Mouse (Mus musculus) MEL (cell line): Measurements from ENCODE around the gene Cntnap2. TPM values are rescaled to one million over a fixed set of nuclear protein-coding genes. Genes with fewer than 3 reads are reported as not detected.

ENCODE experiments used
- DNase-seq: peaks from one replicate; pipeline ENCODE4 v3.0.0; 2011; ENCODE audit warnings: low read depth, low spot score
- H3K27ac ChIP-seq: 2 replicates; pipeline ENCODE4 v1.5.1; 2012; ENCODE audit warnings: low read depth, mild to moderate bottlenecking, control low read depth, low read length, moderate library complexity; ENCODE audit not compliant: control insufficient read depth
- H3K27me3 ChIP-seq, 2 experiments: fragments of 150-350 bp in 1 of 2; sonication (generic) in 1 of 2; 2 replicates each; pipeline ENCODE4 v1.6.1; 2012; ENCODE audit warnings: low read length in 2 of 2, mild to moderate bottlenecking in 2 of 2, improper control_type of control experiment in 1 of 2, moderate library complexity in 1 of 2; ENCODE audit not compliant: insufficient read depth in 2 of 2, control insufficient read depth in 1 of 2
- H3K36me3 ChIP-seq, 2 experiments: 2 replicates each; pipeline ENCODE4 v1.6.1; 2012 to 2014; ENCODE audit warnings: low read length in 2 of 2, improper control_type of control experiment in 1 of 2, inconsistent platforms in 1 of 2, mild to moderate bottlenecking in 1 of 2; ENCODE audit not compliant: insufficient read depth in 2 of 2, control insufficient read depth in 1 of 2
- H3K4me1 ChIP-seq, 2 experiments: fragments of 150-350 bp in 1 of 2; sonication (generic) in 1 of 2; 2 replicates each; pipeline ENCODE4 v1.6.1; 2012; ENCODE audit warnings: low read length in 2 of 2, improper control_type of control experiment in 1 of 2, mild to moderate bottlenecking in 1 of 2; ENCODE audit not compliant: insufficient read depth in 2 of 2, control insufficient read depth in 1 of 2
- H3K4me3 ChIP-seq, 2 experiments: fragments of 150-350 bp in 1 of 2; sonication (generic) in 1 of 2; 2 replicates each; pipeline ENCODE4 v1.5.1; 2012; ENCODE audit warnings: low read depth in 2 of 2, low read length in 2 of 2, mild to moderate bottlenecking in 2 of 2, moderate library complexity in 2 of 2, control low read depth in 1 of 2, improper control_type of control experiment in 1 of 2; ENCODE audit not compliant: control insufficient read depth in 1 of 2, insufficient read depth in 1 of 2
- H3K79me2 ChIP-seq: 2 replicates; pipeline ENCODE4 v1.6.1; 2012; ENCODE audit warnings: mild to moderate bottlenecking, low read length, moderate library complexity; ENCODE audit not compliant: control insufficient read depth, poor library complexity, insufficient read depth
- H3K9ac ChIP-seq: 2 replicates; pipeline ENCODE4 v1.6.1; 2012; ENCODE audit warnings: low read depth, mild to moderate bottlenecking, control low read depth, low read length, moderate library complexity; ENCODE audit not compliant: control insufficient read depth, poor library complexity, severe bottlenecking
- H3K9me3 ChIP-seq: fragments of 150-350 bp; sonication (generic); replicated peaks from 2 replicates; pipeline ENCODE4 v1.6.1; 2012; ENCODE audit warnings: mild to moderate bottlenecking, low read length, improper control_type of control experiment, moderate library complexity; ENCODE audit not compliant: insufficient read depth
- BHLHE40 ChIP-seq: IDR thresholded peaks from 2 replicates; pipeline ENCODE4 v1.6.1; 2012; ENCODE audit warnings: low read depth, mild to moderate bottlenecking, inconsistent platforms, low read length, improper control_type of control experiment, borderline replicate concordance
- CHD1 ChIP-seq: IDR thresholded peaks from 2 replicates; pipeline ENCODE4 v1.6.1; 2012; ENCODE audit warnings: low read depth, mild to moderate bottlenecking, inconsistent platforms, low read length, improper control_type of control experiment
- CHD2 ChIP-seq: IDR thresholded peaks from 2 replicates; pipeline ENCODE4 v1.6.1; 2011; ENCODE audit warnings: low read length, improper control_type of control experiment
- CTCF ChIP-seq, 3 experiments: IDR thresholded peaks in 2 of 3; conservative IDR thresholded peaks in 1 of 3; 2 replicates each; pipeline ENCODE4 v1.5.1; 2011 to 2012; ENCODE audit warnings: low read length in 3 of 3, low read depth in 2 of 3, mild to moderate bottlenecking in 2 of 3, improper control_type of control experiment in 1 of 3, inconsistent platforms in 1 of 3, mixed read lengths in 1 of 3, moderate library complexity in 1 of 3; ENCODE audit not compliant: control insufficient read depth in 1 of 3, insufficient read depth in 1 of 3, poor library complexity in 1 of 3, severe bottlenecking in 1 of 3
- E2F4 ChIP-seq: IDR thresholded peaks from 2 replicates; pipeline ENCODE4 v1.6.1; 2011; ENCODE audit warnings: low read depth, low read length, improper control_type of control experiment, borderline replicate concordance
- ELF1 ChIP-seq: IDR thresholded peaks from 2 replicates; pipeline ENCODE4 v1.6.1; 2014; ENCODE audit warnings: low read depth, mild to moderate bottlenecking, inconsistent platforms, low read length, improper control_type of control experiment, moderate library complexity
- EP300 ChIP-seq, 2 experiments: IDR thresholded peaks; 2 replicates each; pipeline ENCODE4 v1.6.1; 2011; ENCODE audit warnings: improper control_type of control experiment in 2 of 2, low read length in 2 of 2, low read depth in 1 of 2, mild to moderate bottlenecking in 1 of 2
- ETS1 ChIP-seq: IDR thresholded peaks from 2 replicates; pipeline ENCODE4 v1.6.1; 2012; ENCODE audit warnings: low read depth, mild to moderate bottlenecking, inconsistent platforms, low read length, improper control_type of control experiment, moderate library complexity
- GATA1 ChIP-seq: IDR thresholded peaks from 2 replicates; pipeline ENCODE4 v1.6.1; 2011; ENCODE audit warnings: low read depth, low read length, improper control_type of control experiment
- HCFC1 ChIP-seq: IDR thresholded peaks from 2 replicates; pipeline ENCODE4 v1.6.1; 2012; ENCODE audit warnings: low read depth, mild to moderate bottlenecking, inconsistent platforms, low read length, improper control_type of control experiment, moderate library complexity
- JUND ChIP-seq: IDR thresholded peaks from 2 replicates; pipeline ENCODE4 v1.6.1; 2011; ENCODE audit warnings: low read depth, mild to moderate bottlenecking, improper control_type of control experiment, low read length
- MAFK ChIP-seq: IDR thresholded peaks from 2 replicates; pipeline ENCODE4 v1.6.1; 2011; ENCODE audit warnings: low read depth, mild to moderate bottlenecking, low read length, improper control_type of control experiment, borderline replicate concordance
- MAZ ChIP-seq: IDR thresholded peaks from 2 replicates; pipeline ENCODE4 v1.6.1; 2012; ENCODE audit warnings: low read depth, mild to moderate bottlenecking, inconsistent platforms, low read length, improper control_type of control experiment
- MEF2A ChIP-seq: IDR thresholded peaks from 2 replicates; pipeline ENCODE4 v1.6.1; 2014; ENCODE audit warnings: low read depth, mild to moderate bottlenecking, inconsistent platforms, low read length, improper control_type of control experiment; ENCODE audit not compliant: poor library complexity, insufficient replicate concordance, severe bottlenecking; ENCODE audit errors: extremely low read depth
- MYB ChIP-seq: IDR thresholded peaks from 2 replicates; pipeline ENCODE4 v1.6.1; 2011; ENCODE audit warnings: mild to moderate bottlenecking, low read depth, low read length, improper control_type of control experiment
- NRF1 ChIP-seq: IDR thresholded peaks from 2 replicates; pipeline ENCODE4 v1.6.1; 2014; ENCODE audit warnings: low read depth, mild to moderate bottlenecking, inconsistent platforms, low read length, improper control_type of control experiment, moderate library complexity; ENCODE audit not compliant: poor library complexity, insufficient read depth, severe bottlenecking
- POLR2AphosphoS2 ChIP-seq: IDR thresholded peaks from 2 replicates; pipeline ENCODE4 v1.6.1; 2011; ENCODE audit warnings: low read length, improper control_type of control experiment
- RAD21 ChIP-seq: IDR thresholded peaks from 2 replicates; pipeline ENCODE4 v1.6.1; 2011; ENCODE audit warnings: mild to moderate bottlenecking, low read depth, low read length, improper control_type of control experiment
- RCOR1 ChIP-seq: IDR thresholded peaks from 2 replicates; pipeline ENCODE4 v1.6.1; 2012; ENCODE audit warnings: low read depth, mild to moderate bottlenecking, inconsistent platforms, low read length, improper control_type of control experiment
- SMC3 ChIP-seq: IDR thresholded peaks from 2 replicates; pipeline ENCODE4 v1.6.1; 2011; ENCODE audit warnings: low read depth, low read length, improper control_type of control experiment
- TAL1 ChIP-seq: IDR thresholded peaks from 2 replicates; pipeline ENCODE4 v1.6.1; 2012; ENCODE audit warnings: mild to moderate bottlenecking, inconsistent platforms, low read length, moderate library complexity, mixed read lengths
- TCF12 ChIP-seq: IDR thresholded peaks from 2 replicates; pipeline ENCODE4 v1.6.1; 2014; ENCODE audit warnings: low read depth, mild to moderate bottlenecking, inconsistent platforms, low read length, improper control_type of control experiment, moderate library complexity
- UBTF ChIP-seq: IDR thresholded peaks from 2 replicates; pipeline ENCODE4 v1.6.1; 2012; ENCODE audit warnings: low read depth, mild to moderate bottlenecking, inconsistent platforms, low read length, improper control_type of control experiment, moderate library complexity, borderline replicate concordance; ENCODE audit not compliant: insufficient read depth
- USF1 ChIP-seq: IDR thresholded peaks from 2 replicates; pipeline ENCODE4 v1.6.1; 2014; ENCODE audit warnings: low read depth, mild to moderate bottlenecking, inconsistent platforms, low read length, improper control_type of control experiment, moderate library complexity
- USF2 ChIP-seq, 2 experiments: IDR thresholded peaks; 2 replicates each; pipeline ENCODE4 v1.6.1; 2011 to 2012; ENCODE audit warnings: improper control_type of control experiment in 2 of 2, low read length in 2 of 2, borderline replicate concordance in 1 of 2, inconsistent platforms in 1 of 2, low read depth in 1 of 2, mild to moderate bottlenecking in 1 of 2; ENCODE audit not compliant: insufficient read depth in 1 of 2
- ZC3H11A ChIP-seq: IDR thresholded peaks from 2 replicates; pipeline ENCODE4 v1.6.1; 2012; ENCODE audit warnings: low read depth, mild to moderate bottlenecking, inconsistent platforms, low read length, improper control_type of control experiment
- ZKSCAN1 ChIP-seq: IDR thresholded peaks from 2 replicates; pipeline ENCODE4 v1.6.1; 2012; ENCODE audit warnings: low read depth, mild to moderate bottlenecking, inconsistent platforms, low read length, improper control_type of control experiment, moderate library complexity
- ZMIZ1 ChIP-seq: IDR thresholded peaks from 2 replicates; pipeline ENCODE4 v1.6.1; 2012; ENCODE audit warnings: low read depth, mild to moderate bottlenecking, inconsistent platforms, low read length, improper control_type of control experiment, moderate library complexity
- ZNF384 ChIP-seq: IDR thresholded peaks from 2 replicates; pipeline ENCODE4 v1.6.1; 2012; ENCODE audit warnings: low read depth, mild to moderate bottlenecking, inconsistent platforms, low read length, improper control_type of control experiment
- polyA plus RNA-seq, 2 experiments: library from polyadenylated mRNA; stranded (reverse) in 1 of 2; unstranded in 1 of 2; fragments of >175 nt in 1 of 2; fragments of >200 nt in 1 of 2; gene quantifications; 2 replicates each; pipeline versions ENCODE4 v1.2.1 to v1.2.4; 2012; ENCODE audit warnings: low replicate concordance in 2 of 2, low read depth in 1 of 2; ENCODE audit not compliant: insufficient read length in 2 of 2, insufficient read depth in 1 of 2, missing spikeins in 1 of 2
- total RNA-seq: library from RNA; depleted of rRNA; stranded (reverse); fragments of 300-350 nt; gene quantifications from 2 replicates; pipeline ENCODE4 v1.2.3, GENCODE M21; 2012

Cntnap2 gene
- total and polyA plus RNA-seq, 3 experiments, result 0.01 TPM; not detected in 2

DNA sequence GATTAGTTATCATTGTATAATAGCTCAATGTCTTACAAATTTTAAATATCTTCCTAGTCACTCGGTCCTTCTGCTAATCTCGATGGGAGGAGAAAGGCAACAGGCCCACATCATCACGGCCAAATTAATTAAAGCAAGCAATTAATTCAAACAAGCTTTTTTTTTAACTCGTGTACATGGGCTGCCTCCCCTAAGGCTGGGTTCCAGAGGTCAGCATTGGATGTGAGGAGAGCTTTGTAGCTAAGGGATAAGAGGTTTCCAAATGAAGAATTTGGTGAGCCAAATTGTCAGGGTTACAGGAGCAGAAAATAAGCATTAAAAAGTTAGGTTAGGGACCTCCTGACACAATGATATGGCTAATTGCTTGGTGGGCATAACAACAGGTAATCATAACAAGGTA is 1886.5 kb downstream of the Cntnap2 start:
- H3K9ac ChIP-seq, result no peak overlapping the region
- no peaks in the 10 kb centered on the region for H3K4me1 ChIP-seq
- no peak for DNase-seq

DNA sequence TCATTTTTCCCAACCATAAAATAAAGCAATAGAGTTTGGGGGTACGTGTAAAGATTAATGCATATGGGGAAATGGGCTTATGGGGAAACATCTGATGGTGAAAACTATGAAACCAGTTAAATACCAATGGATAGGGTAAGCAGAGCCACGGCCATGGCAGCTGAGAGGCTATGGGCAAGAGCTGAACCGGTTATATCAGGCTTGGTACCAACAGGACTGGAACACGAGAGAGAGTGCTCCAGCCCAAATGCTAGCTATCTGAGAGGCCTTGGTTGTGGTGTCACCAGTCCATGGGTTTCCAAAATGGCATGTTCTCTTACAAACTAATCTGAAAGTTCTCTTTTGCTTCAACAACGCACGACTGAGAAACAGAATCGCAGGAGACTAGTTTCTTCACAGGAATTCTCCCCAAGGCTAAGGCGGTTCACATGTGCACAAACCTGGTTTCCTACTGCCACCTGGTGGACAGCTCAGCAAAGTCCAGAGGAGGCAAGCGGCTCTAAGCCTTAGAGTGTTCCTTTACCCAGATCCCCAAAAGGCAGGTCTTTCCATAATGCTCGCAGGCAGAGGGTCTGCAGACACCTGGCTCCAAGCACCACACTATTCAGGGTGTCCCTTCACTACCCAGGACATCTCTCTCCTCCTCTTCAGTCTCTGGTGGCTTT is 1902.0 kb downstream of the Cntnap2 start:
- Histone ChIP-seq H3K27me3 (no peaks in the 10 kb centered on the region), H3K4me1 (no peaks in the 10 kb centered on the region), H3K9me3 (no peaks in the 10 kb centered on the region), H3K27ac (no peak overlapping the region), H3K36me3 (no peaks in the 10 kb centered on the region), H3K79me2 (no peaks in the 10 kb centered on the region), H3K9ac (no peak overlapping the region), H3K4me3 (no peak overlapping the region)
- peak; percentile 36 for DNase-seq
- no peak for TF ChIP-seq BHLHE40
- no peak for TF ChIP-seq USF1
- TF ChIP-seq MYB, result no peak
- no peak for TF ChIP-seq E2F4
- no peak for TF ChIP-seq ZMIZ1
- TF ChIP-seq ELF1, result no peak
- no peak for TF ChIP-seq TAL1
- no peak for TF ChIP-seq HCFC1
- no peak for TF ChIP-seq RCOR1
- TF ChIP-seq SMC3, result peak; percentile 61
- TF ChIP-seq ZNF384, result no peak
- no peak for TF ChIP-seq USF2 (IDR thresholded peaks at IDR 0.05; ENCODE audit: borderline replicate concordance in 1 of 2, insufficient read depth in 1 of 2, low read depth in 1 of 2, low read length in 2 of 2)
- no peak for TF ChIP-seq NRF1
- no peak for TF ChIP-seq JUND
- no peak for TF ChIP-seq GATA1
- TF ChIP-seq UBTF, result no peak
- TF ChIP-seq MEF2A, result no peak
- peak; percentile 40 to 79 (median 61); a peak in 5 of 6 replicates for TF ChIP-seq CTCF (IDR thresholded peaks at IDR 0.05 in 2 of 3, conservative IDR thresholded peaks at IDR 0.05 in 1 of 3; ENCODE audit: control insufficient read depth in 1 of 3, insufficient read depth in 1 of 3, low read depth in 2 of 3, low read length in 3 of 3, poor library complexity in 1 of 3, severe bottlenecking in 1 of 3)
- no peak for TF ChIP-seq MAFK
- no peak for TF ChIP-seq POLR2AphosphoS2
- peak; percentile 46 for TF ChIP-seq ZC3H11A
- no peak for TF ChIP-seq ETS1
- TF ChIP-seq EP300 (IDR thresholded peaks at IDR 0.05; ENCODE audit: low read depth in 1 of 2, low read length in 2 of 2), result no peak
- no peak for TF ChIP-seq ZKSCAN1
- TF ChIP-seq TCF12, result no peak
- peak; percentile 68 for TF ChIP-seq RAD21
- no peak for TF ChIP-seq MAZ

More for the DNA sequence above, 1886.5 kb downstream of the Cntnap2 start:
- TF ChIP-seq POLR2AphosphoS2, result no peak
- no peak for TF ChIP-seq ZNF384
- TF ChIP-seq CHD1, result no peak
- TF ChIP-seq CHD2, result no peak
- TF ChIP-seq JUND, result no peak
- no peak for TF ChIP-seq SMC3
- TF ChIP-seq ZC3H11A, result no peak
- TF ChIP-seq USF1, result no peak
- TF ChIP-seq GATA1, result no peak
- Histone ChIP-seq H3K27me3 (no peaks in the 10 kb centered on the region), H3K9me3 (no peaks in the 10 kb centered on the region), H3K79me2 (no peaks in the 10 kb centered on the region), H3K27ac (no peak overlapping the region), H3K36me3 (no peaks in the 10 kb centered on the region), H3K4me3 (no peak overlapping the region)
